In the genomic region with DNA sequence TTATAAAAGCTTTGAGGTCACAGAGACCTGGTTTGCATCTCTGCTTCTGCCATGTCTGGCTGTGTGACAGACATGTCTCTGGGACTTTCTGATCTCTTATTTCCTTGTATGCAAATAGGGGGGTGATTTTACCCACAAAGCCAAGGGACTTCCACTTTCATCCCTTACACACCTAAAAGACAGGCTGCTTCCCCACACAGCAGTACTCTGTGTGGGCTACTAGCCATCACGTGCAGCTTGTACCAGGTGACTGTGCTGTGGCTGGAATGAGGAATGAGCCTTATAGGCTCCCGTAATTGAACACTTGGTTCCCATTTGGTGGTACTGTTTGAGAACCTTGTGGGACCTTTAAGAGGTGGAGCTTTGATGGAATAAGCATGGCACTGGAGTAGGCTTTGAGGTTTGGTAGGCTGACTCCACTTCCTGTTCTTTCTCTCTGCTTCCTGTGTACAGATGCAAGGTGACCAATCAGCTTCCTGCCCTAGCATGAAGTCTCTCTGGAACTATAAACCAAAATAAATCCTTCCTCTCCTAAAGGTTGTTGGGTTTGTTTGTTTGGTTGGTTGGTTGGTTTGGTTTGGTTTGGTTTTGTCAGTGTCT, we compare ENCODE assay signal across 26 mouse cellular contexts.
"Had no signal": no experiment of that assay in that cellular context is flagged by ENCODE, and none has a peak within 500 bp of the region (broad histone marks: within the 10 kb centered on the region; RNA-seq: fewer than 3 reads in every experiment).

No protein-coding gene starts in this region.

- H3K9ac ChIP-seq: heart, embryonic 12.5 days; hindbrain, embryonic 12.5 days; hindbrain, embryonic 14.5 days; intestine, embryonic 15.5 days; limb, embryonic 12.5 days had no signal

- DNase-seq: gastrocnemius, adult 2 months; gastrocnemius, postnatal 10 days; gastrocnemius, postnatal 25 days; heart, adult 18-20 months; heart, postnatal 10 days; heart, postnatal 4 days; kidney, adult 18-20 months; kidney, adult 8-10 months; kidney, postnatal 10 days; kidney, postnatal 25 days; kidney, postnatal 4 days; liver had no signal

- H3K27me3 ChIP-seq: hindbrain, embryonic 12.5 days; intestine, embryonic 15.5 days; limb, embryonic 12.5 days had no signal

- H3K4me3 ChIP-seq: gastrocnemius, adult 2 months; heart, embryonic 10.5 days; heart, embryonic 12.5 days; hindbrain, embryonic 10.5 days; hindbrain, embryonic 12.5 days; intestine, embryonic 15.5 days; layer of hippocampus, adult 2 months; left cerebral cortex, adult 2 months; limb, embryonic 10.5 days; limb, embryonic 12.5 days had no signal

- H3K36me3 ChIP-seq: heart, embryonic 10.5 days; heart, embryonic 12.5 days; hindbrain, embryonic 10.5 days; hindbrain, embryonic 12.5 days; intestine, embryonic 15.5 days; limb, embryonic 10.5 days; limb, embryonic 12.5 days had no signal

- ATAC-seq: hindbrain, embryonic 16.5 days; inflammation-experienced regulatory T-cells, adult 6 months; intestine, embryonic 15.5 days; intestine, postnatal 0 days had no signal

- H3K27ac ChIP-seq: gastrocnemius, adult 2 months; heart, embryonic 10.5 days; hindbrain, embryonic 10.5 days; hindbrain, embryonic 12.5 days; hindbrain, embryonic 14.5 days; intestine, embryonic 15.5 days; layer of hippocampus, adult 2 months; left cerebral cortex, adult 2 months; limb, embryonic 10.5 days; limb, embryonic 12.5 days had no signal

- H3K9me3 ChIP-seq: hindbrain, embryonic 12.5 days; intestine, embryonic 15.5 days; limb, embryonic 10.5 days had no signal

- H3K4me2 ChIP-seq: heart, embryonic 12.5 days; hindbrain, embryonic 12.5 days; hindbrain, embryonic 14.5 days; intestine, embryonic 15.5 days; limb, embryonic 12.5 days; liver, embryonic 11.5 days had no signal

- H3K4me1 ChIP-seq: heart, embryonic 10.5 days; heart, embryonic 12.5 days; limb, embryonic 12.5 days had no signal
